Mouse (Mus musculus) right cerebral cortex, adult 2 months (tissue): Measurements from ENCODE around the gene Ankrd33b.

ENCODE experiments used
- DNase-seq, 2 experiments: peaks; one replicate each; pipeline ENCODE4 v3.0.0; 2021 to 2022; ENCODE audit warnings: low spot score in 2 of 2

The Ankrd33b gene

GRCm38 (mm10) chr15:31338656-31339291 is 28.8 kb downstream of the Ankrd33b start:
- no peak for DNase-seq

- DNase-seq, result no peak
Observed at GRCm38 (mm10) chr15:31337983-31338382, 29.5 kb downstream of the Ankrd33b start.

GRCm38 (mm10) chr15:31337192-31337741 is 30.3 kb downstream of the Ankrd33b start:
- DNase-seq, result peak; percentile 93

GRCm38 (mm10) chr15:31336685-31337084 is 30.8 kb downstream of the Ankrd33b start:
- DNase-seq, result no peak

- DNase-seq, result no peak
Observed at GRCm38 (mm10) chr15:31334829-31335228, 32.7 kb downstream of the Ankrd33b start.

- DNase-seq, result no peak
Observed at GRCm38 (mm10) chr15:31332541-31333163, 34.9 kb downstream of the Ankrd33b start.

- DNase-seq, result no peak
Observed at GRCm38 (mm10) chr15:31331742-31332141, 35.8 kb downstream of the Ankrd33b start.

- DNase-seq, result no peak
Observed at GRCm38 (mm10) chr15:31328082-31328614, 39.4 kb downstream of the Ankrd33b start.

- DNase-seq, result no peak
Observed at GRCm38 (mm10) chr15:31325660-31326354, 41.7 kb downstream of the Ankrd33b start.

GRCm38 (mm10) chr15:31324551-31324950 is 43.0 kb downstream of the Ankrd33b start:
- no peak for DNase-seq

- no peak for DNase-seq
Observed at GRCm38 (mm10) chr15:31323684-31324083, 43.8 kb downstream of the Ankrd33b start.

- no peak for DNase-seq
Observed at GRCm38 (mm10) chr15:31320598-31321377, 46.7 kb downstream of the Ankrd33b start.

GRCm38 (mm10) chr15:31319046-31319445 is 48.5 kb downstream of the Ankrd33b start:
- DNase-seq, result no peak

- no peak for DNase-seq
Observed at GRCm38 (mm10) chr15:31318158-31318955, 49.2 kb downstream of the Ankrd33b start.

GRCm38 (mm10) chr15:31317056-31317805 is 50.3 kb downstream of the Ankrd33b start:
- no peak for DNase-seq

- DNase-seq, result peak; percentile 88 to 93
Observed at GRCm38 (mm10) chr15:31315630-31316231, 51.8 kb downstream of the Ankrd33b start.

- DNase-seq, result no peak
Observed at GRCm38 (mm10) chr15:31312001-31312400, 55.5 kb downstream of the Ankrd33b start.

- DNase-seq, result no peak
Observed at GRCm38 (mm10) chr15:31309526-31309925, 58.0 kb downstream of the Ankrd33b start.

GRCm38 (mm10) chr15:31306726-31307125 is 60.8 kb downstream of the Ankrd33b start:
- DNase-seq, result no peak

- no peak for DNase-seq
Observed at GRCm38 (mm10) chr15:31305181-31305580, 62.3 kb downstream of the Ankrd33b start.
